Mouse (Mus musculus): ENCODE measurements around the gene Clstn3.

- TF ChIP-seq CTCF (IDR thresholded peaks at IDR 0.05; ENCODE audit: extremely low read depth, insufficient read depth, low read length) (no peak), POLR2A (IDR thresholded peaks at IDR 0.05; ENCODE audit: extremely low read depth, insufficient read depth, low read length) (no peak)
Observed at GRCm38 (mm10) chr6:124407180-124407579, 57.4 kb downstream of the Clstn3 start.

Measured in cortical plate, adult 2 months (tissue).